In genomic region chr7:25685926-25686470, GRCm38 (mm10) we compare ENCODE assay signal across 9 mouse cellular contexts. TPM values are rescaled to one million over a fixed set of nuclear protein-coding genes. Genes with fewer than 3 reads are reported as not detected.
A peak's percentile ranks its signal among the peaks of the same experiment; 100 is the strongest.
DNase-seq lines count a peak whose midpoint lies in the region; ATAC-seq and TF ChIP-seq lines count a peak whose summit lies in the region.
"Had no signal": no experiment of that assay in that cellular context is flagged by ENCODE, and none has a peak within 500 bp of the region (broad histone marks: within the 10 kb centered on the region; RNA-seq: fewer than 3 reads in every experiment).

No protein-coding gene starts in this region.

- H3K36me3 ChIP-seq in kidney, adult 2 months (ENCODE audit: control insufficient read depth, insufficient read depth, low read length), result no peaks in the 10 kb centered on the region
- peaks cover 5% of the 10 kb centered on the region; the same call in 1 of the 2 replicates for H3K36me3 ChIP-seq in E14TG2a.4 (ENCODE audit: insufficient read depth, low read length)
- 0 out of 2 replicates have a peak, but pooled peaks cover 4% of the 10 kb centered on the region for H3K36me3 ChIP-seq in embryonic facial prominence, embryonic 12.5 days
- H3K36me3 ChIP-seq in limb, embryonic 13.5 days, result peaks cover 5% of the 10 kb centered on the region; the same call in 1 of the 2 replicates
- H3K36me3 ChIP-seq: forebrain, embryonic 15.5 days had no signal

- no peak overlapping the region for H3K9ac ChIP-seq in embryonic facial prominence, embryonic 12.5 days
- peak overlapping the region; percentile 76 for H3K9ac ChIP-seq in limb, embryonic 13.5 days

- no peak overlapping the region for H3K27ac ChIP-seq in kidney, adult 2 months (ENCODE audit: insufficient read depth, low read depth, low read length)
- H3K27ac ChIP-seq in embryonic facial prominence, embryonic 12.5 days, result no peak overlapping the region
- H3K27ac ChIP-seq in limb, embryonic 13.5 days, result no peak overlapping the region
- H3K27ac ChIP-seq: forebrain, embryonic 15.5 days had no signal

- H3K27me3 ChIP-seq in kidney, adult 2 months (replicated peaks; ENCODE audit: control insufficient read depth, insufficient read depth, low read length), result no peaks in the 10 kb centered on the region
- peaks cover 61% of the 10 kb centered on the region for H3K27me3 ChIP-seq in E14TG2a.4 (ENCODE audit: insufficient read depth, low read length)
- H3K27me3 ChIP-seq in embryonic facial prominence, embryonic 12.5 days, result peaks cover 53% of the 10 kb centered on the region
- H3K27me3 ChIP-seq in limb, embryonic 13.5 days, result peaks cover 55% of the 10 kb centered on the region

- H3K4me3 ChIP-seq in kidney, adult 2 months (ENCODE audit: insufficient read depth, low read depth, low read length), result peak overlapping the region; percentile 84; the same call in 1 of the 2 replicates
- H3K4me3 ChIP-seq in E14TG2a.4 (replicated peaks; ENCODE audit: low read length), result peak overlapping the region; percentile 83
- peak overlapping the region; percentile 57 for H3K4me3 ChIP-seq in embryonic facial prominence, embryonic 12.5 days
- peak overlapping the region; percentile 66 for H3K4me3 ChIP-seq in limb, embryonic 13.5 days

- no peak for TF ChIP-seq POLR2A in kidney, adult 2 months (IDR thresholded peaks at IDR 0.05; ENCODE audit: low read depth, low read length)

- H3K4me1 ChIP-seq in kidney, adult 2 months (ENCODE audit: control insufficient read depth, insufficient read depth, low read length), result peaks cover 12% of the 10 kb centered on the region; the same call in 1 of the 2 replicates
- H3K4me1 ChIP-seq in E14TG2a.4 (replicated peaks; ENCODE audit: low read depth, low read length), result peaks cover 79% of the 10 kb centered on the region
- H3K4me1 ChIP-seq in embryonic facial prominence, embryonic 12.5 days, result peaks cover 27% of the 10 kb centered on the region
- peaks cover 43% of the 10 kb centered on the region for H3K4me1 ChIP-seq in limb, embryonic 13.5 days

- no peak for TF ChIP-seq CTCF in kidney, adult 2 months (conservative IDR thresholded peaks at IDR 0.05; ENCODE audit: insufficient read depth, insufficient read length, low read depth, low read length)
- no peak for TF ChIP-seq CTCF in E14TG2a.4 (conservative IDR thresholded peaks at IDR 0.05; ENCODE audit: low read length)

- no peak for DNase-seq in kidney, adult 2 months
- DNase-seq in kidney, postnatal 10 days, result no peak
- no peak for DNase-seq in cerebellum, adult 9-11 months
- no peak for DNase-seq in adrenal gland, adult 8-10 months

- H3K4me2 ChIP-seq in embryonic facial prominence, embryonic 12.5 days (replicated peaks), result peak overlapping the region; percentile 78
- H3K4me2 ChIP-seq in limb, embryonic 13.5 days (replicated peaks), result peak overlapping the region; percentile 86

- H3K9me3 ChIP-seq in E14TG2a.4 (ENCODE audit: low read length), result no peaks in the 10 kb centered on the region
- no peaks in the 10 kb centered on the region for H3K9me3 ChIP-seq in embryonic facial prominence, embryonic 12.5 days
- no peaks in the 10 kb centered on the region for H3K9me3 ChIP-seq in limb, embryonic 13.5 days
- H3K9me3 ChIP-seq: forebrain, embryonic 15.5 days had no signal

- WGBS in kidney, adult 2 months, result 75% methylated on average over 21 of the region's 21 CpGs
- WGBS in embryonic facial prominence, embryonic 12.5 days, result 74% methylated on average over 21 of the region's 21 CpGs
- WGBS in limb, embryonic 13.5 days, result 72% methylated on average over 21 of the region's 21 CpGs

- no peak for ATAC-seq in embryonic facial prominence, embryonic 12.5 days (ENCODE audit: insufficient number of reproducible peaks, insufficient read depth, low FRiP score, low TSS enrichment)
- ATAC-seq in limb, embryonic 13.5 days (ENCODE audit: low FRiP score, low read depth), result no peak
- ATAC-seq in frontal cortex, adult (ENCODE audit: low TSS enrichment), result no peak
- ATAC-seq: forebrain, embryonic 15.5 days had no signal

RNA-seq across cellular contexts. Expression of gene Tgfb1, which starts 0.8 kb away (rescaled TPM):
- polyA plus RNA-seq in kidney, adult 2 months (2012; rRNA removed), result 18.9 and 24.5 TPM in 2 replicates
- polyA plus RNA-seq in embryonic facial prominence, embryonic 12.5 days (2016; fragmentation: Nextera tagmentation; extraction: Ambion mirVana), result 2.5 and 3.6 TPM in 2 replicates
- polyA plus RNA-seq in limb, embryonic 13.5 days (2015; fragmentation: Nextera tagmentation; extraction: Ambion mirVana), result 1.7 and 2.4 TPM in 2 replicates
- 10 to 100 TPM; 23.8 to 41.1 (median 32.4) TPM for total RNA-seq in adrenal gland, adult 8-10 months (2022)

RNA-seq across cellular contexts. Expression of gene B9d2, which starts 5.4 kb away (rescaled TPM):
- polyA plus RNA-seq in kidney, adult 2 months (2012; rRNA removed), result 63.1 and 70.4 TPM in 2 replicates
- 27.8 and 28.7 TPM in 2 replicates for polyA plus RNA-seq in embryonic facial prominence, embryonic 12.5 days (2016; fragmentation: Nextera tagmentation; extraction: Ambion mirVana)
- polyA plus RNA-seq in limb, embryonic 13.5 days (2015; fragmentation: Nextera tagmentation; extraction: Ambion mirVana), result 25.8 and 29.0 TPM in 2 replicates
- total RNA-seq in adrenal gland, adult 8-10 months (2022), result 10 to 100 TPM; 17.7 to 27.0 (median 21.4) TPM

RNA-seq across cellular contexts. Expression of gene Tmem91, which starts 11.0 kb away (rescaled TPM):
- 0.27 and 0.48 TPM in 2 replicates for polyA plus RNA-seq in kidney, adult 2 months (2012; rRNA removed)
- polyA plus RNA-seq in embryonic facial prominence, embryonic 12.5 days (2016; fragmentation: Nextera tagmentation; extraction: Ambion mirVana), result 3.7 and 3.8 TPM in 2 replicates
- polyA plus RNA-seq in limb, embryonic 13.5 days (2015; fragmentation: Nextera tagmentation; extraction: Ambion mirVana), result 3.7 and 4.9 TPM in 2 replicates
- total RNA-seq in adrenal gland, adult 8-10 months (2022), result under 1 TPM in 1 of 4 experiments, not detected in 3; 0.77 TPM

RNA-seq across cellular contexts. Expression of gene Exosc5, which starts 27.0 kb away (rescaled TPM):
- 64.9 and 70.1 TPM in 2 replicates for polyA plus RNA-seq in kidney, adult 2 months (2012; rRNA removed)
- 75.6 and 80.6 TPM in 2 replicates for polyA plus RNA-seq in embryonic facial prominence, embryonic 12.5 days (2016; fragmentation: Nextera tagmentation; extraction: Ambion mirVana)
- 73.1 and 73.4 TPM in 2 replicates for polyA plus RNA-seq in limb, embryonic 13.5 days (2015; fragmentation: Nextera tagmentation; extraction: Ambion mirVana)
- total RNA-seq in adrenal gland, adult 8-10 months (2022), result 10 to 100 TPM; 42.0 to 62.6 (median 51.4) TPM

RNA-seq across cellular contexts. Expression of gene Bckdha, which starts 27.2 kb away (rescaled TPM):
- 675 and 763 TPM in 2 replicates for polyA plus RNA-seq in kidney, adult 2 months (2012; rRNA removed)
- polyA plus RNA-seq in embryonic facial prominence, embryonic 12.5 days (2016; fragmentation: Nextera tagmentation; extraction: Ambion mirVana), result 59.2 and 63.6 TPM in 2 replicates
- 61.6 and 65.0 TPM in 2 replicates for polyA plus RNA-seq in limb, embryonic 13.5 days (2015; fragmentation: Nextera tagmentation; extraction: Ambion mirVana)
- 100 to 1,000 TPM; 139 to 212 (median 169) TPM for total RNA-seq in adrenal gland, adult 8-10 months (2022)
